Mouse (Mus musculus) ovary, adult 18-20 months (tissue): ENCODE results near the gene Zfp454.

ENCODE experiments used
- DNase-seq: peaks from one replicate; pipeline ENCODE4 v3.0.0; 2022; ENCODE audit warnings: low spot score, mixed read lengths

The Zfp454 gene

DNA sequence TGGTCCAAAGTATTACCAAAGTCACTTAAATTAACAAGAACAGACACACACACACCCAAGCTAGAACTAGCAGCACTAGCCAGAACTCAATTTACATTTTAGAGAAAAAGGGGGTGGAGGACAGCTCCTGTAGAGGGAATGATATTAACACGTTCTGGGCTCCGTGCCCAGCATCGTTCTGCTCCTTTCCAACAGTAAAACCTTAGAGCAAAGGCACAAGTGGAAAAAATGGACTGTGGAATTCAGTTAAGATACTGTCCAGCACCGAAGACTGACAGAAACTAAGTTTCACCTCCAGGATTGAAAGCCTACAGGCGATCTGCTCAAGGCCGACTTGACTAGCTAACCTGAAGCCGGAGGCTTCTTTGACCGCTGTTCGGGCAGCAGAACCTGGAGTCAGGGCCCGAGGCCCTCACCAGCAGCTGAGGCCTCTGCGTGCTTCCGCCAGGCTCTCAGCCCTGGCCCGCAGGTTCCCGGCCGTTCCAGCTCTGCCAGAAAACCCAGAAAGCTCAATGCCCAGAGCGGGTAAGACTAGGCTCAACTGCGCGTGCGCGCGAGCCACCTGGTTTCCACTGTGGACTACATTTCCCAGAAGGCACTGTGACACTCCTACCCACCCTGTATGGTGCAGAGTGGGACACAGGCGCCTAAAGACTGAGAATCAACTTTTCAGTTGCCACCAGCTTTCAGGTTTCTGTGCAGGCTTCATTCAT lies 46.3 kb downstream of the Zfp454 start, which contains the start of gene Zfp879:
Zfp879 (minus strand) TSS at position 530 of the 713 bp plus-strand sequence.
- peak; percentile 83 for DNase-seq

DNA sequence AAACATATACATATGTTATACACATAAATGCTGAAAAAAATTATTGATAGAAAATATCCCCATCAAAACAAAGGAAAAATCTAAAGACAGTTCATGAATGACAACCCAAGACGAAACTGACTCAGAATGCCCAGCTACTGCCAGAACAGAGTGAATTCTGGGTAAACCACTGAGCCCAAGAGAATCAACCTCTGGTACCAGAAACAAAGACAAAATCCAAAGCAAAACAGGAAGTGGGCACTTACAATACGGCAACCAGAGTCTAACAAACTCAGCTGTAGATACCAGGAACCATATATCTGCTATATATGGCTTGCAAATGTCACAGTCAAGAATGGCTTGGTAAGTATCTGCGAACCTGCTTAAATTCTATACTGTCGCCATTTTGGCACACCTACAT lies 51.7 kb downstream of the Zfp454 start:
- DNase-seq = no peak

DNA sequence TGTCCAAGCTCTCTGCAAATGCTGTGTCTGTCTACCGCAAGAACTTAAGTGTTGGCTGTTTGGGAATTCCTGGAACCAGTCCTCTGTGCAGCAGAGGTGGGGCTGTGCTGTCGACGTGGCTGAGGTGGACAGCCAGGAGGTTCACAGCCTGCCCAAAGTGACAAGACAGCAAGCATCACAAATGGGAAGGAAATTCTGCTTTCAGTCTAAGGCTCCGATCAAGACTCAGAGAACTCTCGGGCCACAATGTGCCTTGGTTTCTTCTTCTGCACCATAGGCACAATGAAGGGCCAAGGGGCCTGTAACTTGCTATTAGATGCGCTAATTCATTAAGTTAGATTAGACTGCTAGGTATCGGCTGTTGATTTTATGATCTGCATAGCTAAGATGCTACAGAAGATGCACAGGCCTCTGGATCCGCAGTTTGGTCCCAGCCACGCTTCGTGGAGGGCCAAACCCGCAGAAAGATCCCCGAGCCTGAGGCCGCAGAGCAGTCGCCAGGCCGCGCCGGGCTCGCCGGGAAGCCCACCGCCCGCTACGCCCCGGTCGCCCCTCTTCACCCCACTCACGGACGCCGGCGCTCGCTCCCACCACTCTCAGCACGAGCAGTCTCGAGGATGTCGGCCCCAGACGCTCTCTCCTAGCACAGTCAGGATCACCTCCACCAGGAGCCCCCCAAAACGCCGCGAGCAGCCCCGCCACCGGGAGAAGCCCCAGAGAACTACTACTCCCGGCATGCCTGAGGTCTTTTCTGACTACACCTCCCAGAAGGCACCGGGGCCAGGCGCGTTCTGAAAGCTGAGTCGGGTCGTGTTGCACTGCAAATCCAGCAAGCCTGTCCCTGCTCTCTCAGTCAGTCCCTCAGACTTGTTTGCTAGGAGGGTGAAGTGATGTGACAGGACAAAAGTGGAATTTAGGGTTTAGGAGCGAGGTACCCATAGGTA lies 60.2 kb downstream of the Zfp454 start, which contains the start of gene Zfp354c:
Zfp354c (minus strand) TSS at position 715 of the 944 bp plus-strand sequence.
- DNase-seq = peak; percentile 74

DNA sequence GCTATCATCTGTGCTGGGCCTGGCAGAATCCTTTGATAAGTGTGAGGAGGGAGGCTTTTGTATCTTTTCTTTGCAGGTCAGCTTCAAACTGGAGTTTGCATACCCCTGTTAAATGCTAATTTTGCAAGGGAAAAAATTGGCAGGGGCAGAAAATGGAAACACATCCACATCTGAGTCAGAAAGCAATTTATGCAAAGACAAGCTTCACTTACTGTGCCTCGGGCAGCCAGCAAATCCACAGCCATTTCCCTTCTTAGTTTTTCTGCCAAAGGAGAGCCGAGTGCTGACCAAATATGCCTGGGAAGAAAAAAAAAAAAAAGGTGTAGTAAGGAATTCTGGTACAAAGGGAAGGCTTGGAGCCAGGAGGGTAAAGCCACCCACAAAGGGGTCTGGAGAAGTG lies 61.2 kb downstream of the Zfp454 start:
- DNase-seq = no peak
